Mouse (Mus musculus) testis, adult 2 months (tissue): ENCODE results near the gene Bcl2l10.

ENCODE experiments used
- CTCF ChIP-seq: fragments of 200-500 bp; IDR thresholded peaks from 2 replicates; pipeline ENCODE4 v1.5.1; 2012; ENCODE audit warnings: low read depth, mild to moderate bottlenecking, inconsistent platforms, low read length, moderate library complexity; ENCODE audit not compliant: control insufficient read depth, insufficient read depth, insufficient replicate concordance
- POLR2A ChIP-seq: fragments of 200-500 bp; IDR thresholded peaks from 2 replicates; pipeline ENCODE4 v1.6.1; 2012; ENCODE audit warnings: low read depth, mild to moderate bottlenecking, inconsistent platforms, low read length, moderate library complexity; ENCODE audit not compliant: control insufficient read depth

GRCm38 (mm10) chr9:75308621-75309020 lies 38.9 kb upstream of the Bcl2l10 start:
- TF ChIP-seq CTCF (no peak), POLR2A (no peak)
